Mouse (Mus musculus) liver, embryonic 14.5 days (tissue): ENCODE data around the gene Mon2.

Experiments
- CTCF ChIP-seq: IDR thresholded peaks from 2 replicates; pipeline ENCODE4 v1.5.1; 2016; ENCODE audit warnings: antibody characterized with exemption, low read depth, control low read depth
- EP300 ChIP-seq: IDR thresholded peaks from 2 replicates; pipeline ENCODE4 v1.6.1; 2016; ENCODE audit warnings: antibody characterized with exemption, low read depth

DNA sequence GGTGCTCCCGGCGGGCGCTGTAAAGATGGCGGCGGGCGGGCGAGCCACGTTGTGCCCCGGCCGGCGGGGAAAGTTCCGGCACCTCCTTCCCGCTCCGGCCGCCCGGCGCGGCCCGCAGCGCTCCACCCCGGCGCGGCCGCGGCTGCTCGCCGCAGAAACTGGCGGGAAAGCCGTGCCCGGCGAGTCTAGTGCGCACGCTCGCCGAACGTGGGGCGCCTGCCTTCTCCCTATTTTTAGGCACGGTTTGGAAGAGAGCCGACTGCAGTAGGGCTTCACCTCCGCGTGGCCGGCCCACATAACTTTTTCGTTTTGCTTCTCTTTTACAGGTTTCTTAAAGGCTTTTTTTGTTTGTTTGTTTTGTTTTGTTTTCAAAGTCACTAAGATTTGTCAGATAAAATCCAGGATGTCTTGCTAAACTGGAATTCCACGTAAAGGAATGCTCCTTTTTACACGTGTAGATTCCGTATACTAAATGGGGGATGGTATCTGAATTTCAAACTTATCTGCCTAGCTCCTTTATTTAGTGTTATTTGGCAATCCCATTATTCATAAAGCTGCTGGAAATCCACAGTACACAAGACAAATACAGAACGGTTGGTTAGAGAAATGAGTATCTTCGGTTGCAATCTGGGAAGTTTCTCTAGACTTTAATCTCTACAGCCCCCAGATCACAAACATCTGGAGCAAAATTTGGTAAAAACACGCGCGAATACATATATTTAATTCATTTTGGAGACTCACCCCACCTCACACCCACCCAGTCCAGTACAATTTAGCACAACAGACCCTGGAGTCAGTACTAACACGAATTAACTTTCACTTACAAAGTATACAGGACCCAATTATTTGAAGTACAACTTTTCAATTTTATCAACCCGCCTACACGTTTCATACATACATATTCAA is 89.7 kb downstream of the Mon2 start:
- TF ChIP-seq CTCF (no peak), EP300 (no peak)
